Mouse (Mus musculus) WW6 (cell line): ENCODE measurements at regions not wholly inside any gene's neighbourhood (a gene's known extent, or its start where the extent isn't known, plus 50 kb on each side); places are given as distances from the start of the nearest gene placed in this dataset.

Source experiments
- DNase-seq: peaks from one replicate; pipeline ENCODE4 v3.0.0-alpha.2; 2013; ENCODE audit warnings: low read depth, low spot score

DNA sequence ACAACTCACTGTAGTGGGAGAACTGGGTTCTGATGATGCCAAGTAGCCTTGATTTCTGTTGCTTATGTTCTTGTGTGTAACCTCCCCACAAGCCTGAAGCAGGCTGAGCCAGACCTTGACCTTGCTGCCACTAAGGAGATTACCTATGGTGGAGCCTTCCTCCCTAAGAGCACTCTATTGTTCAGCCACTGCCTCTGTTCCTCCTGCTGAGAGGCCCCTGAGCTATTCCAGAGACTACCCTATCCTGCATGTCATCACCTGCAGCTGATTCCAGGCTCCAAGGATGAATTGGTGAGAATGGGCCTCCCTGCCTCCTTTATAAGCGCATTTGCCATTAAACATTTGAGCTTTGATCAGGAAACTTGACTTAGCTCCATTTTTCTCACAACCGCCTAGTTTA lies 60.8 kb upstream of the Dnajc1 start:
- peak; percentile 22 for DNase-seq

DNA sequence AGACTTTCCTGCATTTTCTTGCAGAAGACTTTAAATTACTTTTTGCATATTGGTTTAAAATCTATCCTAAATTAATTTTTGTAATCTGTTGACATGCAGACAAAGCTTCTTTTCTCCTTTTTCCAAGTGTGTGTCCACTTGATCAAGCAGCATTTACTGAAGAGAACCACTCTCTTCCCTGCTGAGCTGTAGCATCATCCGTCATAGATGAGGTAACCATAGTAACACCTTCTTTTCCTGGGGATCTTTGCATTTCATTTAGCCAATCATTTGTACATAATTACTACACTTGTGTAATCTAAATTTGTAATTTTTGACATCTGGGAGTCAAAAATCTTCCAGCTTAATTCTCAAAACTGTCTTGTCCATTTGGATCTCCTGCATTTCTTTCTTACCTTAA lies 53.2 kb upstream of the Dnajc1 start:
- no peak for DNase-seq
